Mouse (Mus musculus): ENCODE measurements around the gene Epsti1.

GRCm38 (mm10) chr14:77933243-77933642 is 29.2 kb downstream of the Epsti1 start:
- TF ChIP-seq CTCF (IDR thresholded peaks at IDR 0.05; ENCODE audit: extremely low read depth, insufficient read depth, insufficient read length, insufficient replicate concordance) (no peak), POLR2A (IDR thresholded peaks at IDR 0.05; ENCODE audit: low read depth, low read length) (no peak)
